Mouse (Mus musculus) T-helper 1 cell (primary cell): ENCODE measurements around the gene Pigs.

Experiments used
- in situ Hi-C: fragments of 300-600 bp; cut with MboI, MseI; formaldehyde crosslinking; loops from one replicate; pipeline ENCODE4 v1.15.1; 2025; ENCODE audit warnings: high pct_unique_total_duplicates

Pigs gene

DNA sequence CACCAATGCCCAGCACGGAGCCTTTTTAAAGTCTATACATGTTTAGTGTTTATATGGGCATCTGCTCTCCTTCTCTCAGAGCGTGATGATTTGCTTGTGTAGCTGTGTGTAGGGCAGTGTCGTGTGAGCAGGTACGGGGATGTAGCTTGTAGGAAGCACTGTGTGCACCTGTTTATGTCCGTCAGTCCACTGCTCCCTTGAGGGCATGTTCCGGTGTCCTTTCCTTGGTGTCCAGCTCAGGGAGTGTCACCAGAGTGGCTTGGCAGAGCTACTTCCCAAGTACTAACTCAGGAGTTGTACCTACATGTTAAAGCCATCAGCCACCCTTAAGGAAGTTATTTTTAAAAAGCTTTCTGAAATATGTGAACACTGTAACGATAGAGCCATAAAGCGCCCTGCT lies 8.8 kb downstream of the Pigs start:
- in situ Hi-C loops: no loop called here

DNA sequence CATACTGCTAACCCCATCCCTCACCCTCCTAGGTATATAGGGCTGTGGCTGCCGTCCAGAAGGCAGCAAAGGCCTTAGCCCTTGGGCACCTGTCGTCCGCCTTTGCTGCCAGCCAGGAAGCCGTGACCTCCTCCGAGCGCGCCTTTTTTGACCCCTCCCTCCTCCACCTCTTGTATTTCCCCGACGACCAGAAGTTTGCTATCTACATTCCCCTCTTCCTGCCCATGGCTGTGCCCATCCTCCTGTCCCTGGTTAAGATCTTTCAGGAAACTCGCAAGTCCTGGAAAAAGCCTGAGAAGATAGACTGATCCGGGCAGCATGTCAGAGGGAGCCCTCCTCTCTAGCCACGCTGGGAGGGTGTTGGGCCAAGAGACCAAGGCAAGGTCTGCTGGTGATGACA lies 13.5 kb downstream of the Pigs start:
- in situ Hi-C loops: no loop called here

DNA sequence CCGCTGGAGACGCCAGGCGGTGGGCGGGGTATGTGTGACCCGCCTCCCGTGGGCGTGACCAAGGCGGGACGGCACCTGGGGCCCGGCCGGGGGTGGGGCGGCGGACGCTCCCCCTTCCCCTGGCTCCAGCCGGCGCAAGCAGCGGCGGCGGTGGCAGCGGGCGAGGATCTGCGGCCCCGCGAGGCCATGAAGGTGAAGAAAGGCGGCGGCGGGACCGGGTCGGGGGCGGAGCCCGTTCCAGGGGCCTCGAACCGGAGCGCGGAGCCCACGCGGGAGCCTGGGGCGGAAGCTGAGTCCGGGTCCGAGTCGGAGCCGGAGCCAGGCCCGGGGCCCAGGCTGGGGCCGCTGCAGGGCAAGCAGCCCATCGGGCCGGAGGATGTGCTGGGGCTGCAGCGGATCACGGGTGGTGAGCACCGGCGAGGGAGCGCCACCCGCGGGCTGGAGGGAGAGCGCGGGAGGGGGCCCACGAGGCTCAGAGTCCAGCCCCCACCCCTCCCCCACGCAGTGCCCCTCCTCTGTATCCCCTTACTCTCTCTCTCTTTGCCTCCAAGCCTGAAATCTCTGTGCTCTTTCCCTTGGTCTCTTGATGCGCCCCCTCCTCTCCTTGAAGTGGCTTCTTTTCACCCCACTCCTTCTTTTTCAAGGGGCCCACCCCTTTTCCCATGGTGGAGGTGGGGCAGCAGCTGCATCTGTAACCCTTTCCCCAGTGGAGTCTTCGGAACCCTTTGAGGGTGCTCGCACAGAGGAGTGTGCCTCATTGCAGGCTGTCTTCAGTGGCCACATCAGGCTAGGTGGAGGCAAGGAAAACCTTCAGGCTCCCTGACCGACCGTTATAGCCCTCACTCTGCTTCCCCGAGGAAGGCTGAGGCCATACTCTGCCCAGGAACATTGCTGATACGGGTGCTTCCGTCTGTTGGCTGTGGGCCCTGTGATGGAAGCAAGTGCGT lies 15.4 kb downstream of the Pigs start, which contains the start of gene Unc119:
Gene Unc119 (plus strand): TSS at position 102 of the 947 bp plus-strand sequence.
- in situ Hi-C loops: no loop called here

DNA sequence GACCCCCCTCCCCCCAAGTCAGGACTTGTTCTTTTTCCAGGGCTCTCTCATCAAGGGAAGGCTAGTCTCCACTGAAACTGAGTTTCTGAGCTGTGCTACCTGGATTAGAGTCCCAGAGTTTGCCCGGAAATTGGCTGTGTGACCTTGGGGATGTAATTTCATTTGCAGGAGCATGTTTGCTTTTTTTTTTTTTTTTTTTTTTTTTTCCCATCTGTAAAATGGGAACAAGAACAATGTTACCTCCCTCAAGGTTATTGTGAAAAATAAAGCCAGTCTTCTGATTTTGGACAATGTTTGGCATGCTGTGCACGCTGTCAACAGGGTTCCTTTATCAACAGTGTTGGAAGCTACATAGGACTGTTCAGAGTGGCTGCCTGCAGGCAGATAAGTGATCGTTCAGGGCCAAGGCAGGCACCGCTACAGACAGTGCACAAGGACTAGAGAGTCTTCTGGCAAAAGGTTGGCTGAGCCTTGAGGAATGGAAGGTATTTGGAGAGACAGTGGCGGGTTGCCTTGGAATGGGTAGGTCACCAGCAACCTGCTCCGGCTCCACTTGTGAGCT lies 16.2 kb downstream of the Pigs start:
- in situ Hi-C loops: no loop called here

DNA sequence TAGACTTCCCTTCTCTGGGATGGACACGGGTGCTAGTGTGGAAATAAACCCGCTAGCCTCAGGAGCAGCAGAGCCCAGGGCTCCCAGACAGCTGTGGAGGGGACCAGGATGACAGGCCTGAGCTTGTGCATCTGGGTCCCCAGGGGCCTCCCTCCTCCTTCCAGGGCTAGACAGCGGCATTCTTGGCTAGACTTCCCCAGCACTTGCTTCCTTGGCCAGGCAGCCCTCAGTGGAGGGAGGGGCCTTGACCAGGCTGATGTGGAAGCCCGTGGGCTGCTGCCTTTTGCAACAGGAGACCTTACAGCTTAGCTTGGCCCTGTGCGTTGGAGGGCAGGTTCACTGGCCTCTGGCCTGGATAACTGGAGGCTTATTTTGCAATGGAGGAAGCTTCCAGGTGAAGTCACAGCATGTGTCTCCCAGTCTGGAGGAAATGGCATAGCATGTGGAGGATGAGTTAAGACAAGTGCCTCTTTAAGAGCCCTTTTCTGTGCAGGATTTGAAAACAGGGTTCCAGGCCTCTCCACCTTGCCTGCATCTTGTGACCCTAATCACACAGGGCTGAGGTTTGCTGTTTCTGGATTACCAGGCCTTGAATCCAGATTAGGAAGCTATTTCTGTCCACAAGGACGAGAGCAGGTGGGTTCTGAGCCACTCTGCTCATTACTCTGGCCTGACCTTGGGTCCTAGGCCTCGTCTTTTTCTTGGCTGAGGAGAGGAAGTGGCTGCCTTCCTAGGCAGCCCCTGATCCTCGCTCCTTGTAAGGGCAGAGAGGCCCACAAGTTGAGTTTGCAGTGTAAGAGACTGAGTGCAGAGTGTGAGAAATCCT lies 16.9 kb downstream of the Pigs start:
- in situ Hi-C loops: no loop called here

DNA sequence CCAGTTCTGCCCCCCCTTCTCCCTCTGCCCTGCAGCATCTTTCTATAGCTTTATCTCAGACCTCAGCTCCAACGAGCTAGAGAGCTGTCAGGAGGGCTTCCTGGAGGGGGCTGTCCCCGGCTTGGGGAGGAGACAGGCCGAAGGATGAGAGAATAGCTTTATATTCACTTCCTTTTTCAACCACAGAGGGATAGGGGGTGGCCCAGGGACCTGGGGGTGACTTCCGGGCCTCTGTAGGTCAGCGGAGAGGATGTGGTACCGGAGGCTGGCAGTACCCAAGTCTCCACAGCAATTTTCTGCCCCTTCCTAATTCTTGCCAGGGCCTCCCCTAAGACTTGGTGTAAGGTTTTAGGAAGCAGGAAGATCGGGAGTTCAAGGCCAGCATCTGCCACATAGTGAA lies 17.6 kb downstream of the Pigs start:
- in situ Hi-C loops: no loop called here

DNA sequence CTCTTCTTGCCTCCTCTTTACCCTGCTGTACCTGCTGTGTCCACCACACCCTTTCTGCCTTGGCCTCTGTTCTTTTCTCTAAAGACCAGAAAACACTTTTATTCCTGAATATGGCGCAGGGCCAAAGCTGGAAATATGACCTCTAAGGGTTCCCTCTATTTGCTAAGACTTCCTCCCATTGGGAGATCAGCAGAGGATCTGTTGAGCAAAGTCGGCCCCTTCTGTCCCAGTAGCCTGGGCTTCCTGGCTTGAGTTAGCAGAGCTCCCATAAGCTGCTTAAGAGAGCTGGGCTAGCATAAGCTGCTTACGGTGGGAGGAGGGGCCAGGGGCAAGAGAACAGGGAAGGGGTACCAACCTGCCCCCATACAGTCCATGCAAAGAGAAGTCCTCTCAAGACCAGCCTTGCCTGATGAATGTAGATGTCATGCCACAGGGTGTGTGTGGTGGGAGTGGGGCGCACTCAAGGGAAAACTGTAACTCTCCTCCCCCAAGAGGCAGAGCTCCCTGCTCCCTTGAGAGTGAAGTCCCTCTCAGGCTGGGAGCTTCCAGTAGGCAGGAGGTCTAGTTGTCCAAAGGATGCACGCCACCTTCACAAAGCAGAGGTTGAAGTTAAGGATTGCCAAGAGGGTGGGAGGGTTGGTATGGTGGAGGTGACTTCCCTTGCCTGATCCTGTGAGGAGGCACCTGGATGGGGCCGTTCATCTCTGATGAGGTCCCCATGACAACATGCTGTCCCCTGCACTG lies 18.3 kb downstream of the Pigs start:
- in situ Hi-C loops: no loop called here

DNA sequence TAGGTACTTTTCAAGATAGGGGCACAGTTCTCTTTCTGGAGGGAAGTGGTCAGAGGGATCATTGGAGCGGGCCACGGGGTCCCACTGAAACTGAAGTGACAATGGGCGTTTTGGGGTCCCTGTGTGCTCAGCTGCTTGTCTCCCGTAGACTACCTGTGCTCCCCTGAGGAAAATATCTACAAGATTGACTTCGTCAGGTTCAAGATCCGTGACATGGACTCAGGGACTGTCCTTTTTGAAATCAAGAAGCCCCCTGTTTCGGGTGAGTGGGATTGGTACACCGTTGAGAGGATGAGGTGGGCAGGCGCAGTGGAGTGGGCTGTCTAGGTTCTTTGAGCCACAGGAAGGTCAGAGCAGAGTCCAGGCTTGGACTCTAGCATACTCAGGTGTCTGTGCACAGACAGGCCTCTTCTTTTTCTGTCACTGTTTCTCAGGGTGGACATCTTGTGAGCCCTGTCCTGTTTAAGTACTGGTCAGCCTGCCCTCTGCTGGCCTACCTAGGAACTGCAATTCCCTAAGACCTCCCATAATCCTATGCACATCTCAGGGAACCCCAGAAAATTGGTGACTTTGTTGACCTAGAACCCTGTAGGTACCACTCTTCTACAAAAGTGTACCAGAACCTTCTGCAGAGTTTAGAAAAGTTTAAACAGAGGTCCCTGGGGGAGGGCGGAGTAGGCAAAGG lies 19.0 kb downstream of the Pigs start:
- in situ Hi-C loops: no loop called here

DNA sequence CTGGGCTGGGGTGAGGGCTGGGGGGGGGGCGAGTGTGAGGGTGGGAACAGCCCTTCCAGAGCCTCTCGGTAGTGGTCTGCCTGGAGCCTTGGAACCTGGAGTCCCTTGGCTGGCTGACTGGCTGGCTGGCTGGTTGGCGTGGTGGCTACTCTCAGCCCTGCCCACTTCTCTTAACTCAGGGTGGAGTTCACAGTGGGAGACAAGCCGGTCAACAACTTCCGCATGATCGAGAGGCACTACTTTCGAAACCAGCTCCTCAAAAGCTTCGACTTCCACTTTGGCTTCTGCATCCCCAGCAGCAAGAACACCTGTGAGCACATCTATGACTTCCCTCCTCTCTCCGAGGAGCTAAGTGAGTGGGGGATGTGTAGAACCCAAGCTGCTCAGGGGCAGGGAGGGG lies 19.7 kb downstream of the Pigs start:
- in situ Hi-C loops: no loop called here

DNA sequence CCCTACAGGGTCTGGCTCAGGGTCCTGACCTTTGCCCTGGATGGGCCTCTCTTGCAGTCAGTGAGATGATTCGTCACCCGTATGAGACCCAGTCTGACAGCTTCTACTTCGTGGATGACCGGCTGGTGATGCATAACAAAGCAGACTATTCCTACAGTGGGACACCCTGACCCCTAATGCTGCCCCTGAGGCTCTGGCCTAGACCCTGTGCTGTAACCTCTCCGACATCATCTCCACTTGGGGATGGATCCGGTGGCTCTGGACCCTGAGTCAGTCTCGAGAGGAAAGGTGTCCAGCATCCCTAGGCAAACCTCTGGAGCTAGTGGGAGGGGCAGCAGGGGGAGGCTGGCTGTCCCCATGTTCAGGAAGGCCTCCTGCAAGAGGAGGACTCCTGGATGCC lies 20.3 kb downstream of the Pigs start:
- in situ Hi-C loops: no loop called here

DNA sequence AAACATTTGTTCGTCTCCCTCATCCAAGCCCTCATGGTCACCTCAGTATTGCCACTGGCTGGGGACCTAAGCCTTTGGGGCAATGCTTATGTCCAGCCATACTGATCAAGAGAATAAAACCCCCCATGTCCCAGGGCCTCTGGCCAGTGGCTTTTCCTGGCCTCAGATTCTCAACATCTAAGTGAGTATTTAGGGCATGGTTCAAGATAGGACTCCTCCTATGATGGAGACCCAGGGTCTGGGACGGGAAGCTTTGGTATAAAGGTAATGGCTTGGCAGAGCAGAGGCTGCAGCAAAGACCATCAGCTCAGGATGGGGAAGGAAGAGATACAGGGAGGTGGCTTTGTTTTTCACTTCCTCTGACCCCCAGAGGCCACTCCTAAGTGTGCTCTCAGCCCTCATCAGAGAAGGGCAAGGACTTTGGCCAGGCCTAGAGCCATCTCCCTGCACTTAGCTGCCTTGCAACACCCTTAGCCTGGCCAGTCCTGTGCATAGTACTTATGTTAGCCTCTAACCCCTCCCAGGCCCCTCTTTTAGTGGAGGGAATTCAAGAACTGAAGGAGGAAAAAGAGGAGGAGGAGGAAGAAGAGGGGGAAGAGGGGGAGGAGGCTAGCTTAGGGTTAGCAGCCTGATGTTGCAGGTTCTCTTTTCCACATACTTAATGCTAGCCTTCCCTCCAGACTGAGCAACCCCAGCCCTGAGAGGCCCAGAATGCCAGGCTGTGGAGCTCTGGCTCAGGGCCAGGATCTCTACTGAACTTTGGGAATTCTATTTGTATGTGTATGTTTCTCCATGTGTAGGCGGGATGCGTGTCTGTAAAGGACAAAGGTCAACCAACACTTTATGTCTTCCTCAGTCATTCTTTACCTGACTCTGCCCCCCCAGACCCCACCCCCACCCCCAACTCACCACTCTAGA lies 21.5 kb downstream of the Pigs start:
- in situ Hi-C loops: no loop called here

DNA sequence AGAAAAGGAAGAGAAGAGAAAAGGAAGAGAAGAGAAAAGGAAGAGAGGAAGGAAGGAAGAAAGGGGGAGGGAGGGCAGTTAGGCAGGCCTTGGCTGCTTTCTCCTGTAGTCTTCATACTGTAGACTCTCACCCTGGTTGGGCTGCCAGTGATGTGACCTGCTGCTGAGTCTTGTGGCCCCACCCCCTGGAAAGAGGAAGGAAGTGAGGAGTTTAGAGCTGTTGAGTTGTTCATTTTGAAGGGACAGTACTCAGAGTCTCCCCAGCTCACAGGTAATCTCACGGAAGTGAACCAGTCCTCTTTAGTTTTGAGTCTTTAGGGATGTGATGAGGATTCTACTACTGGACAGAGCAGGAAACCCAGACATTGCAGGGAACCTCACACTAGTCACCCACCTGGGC lies 24.9 kb downstream of the Pigs start:
- in situ Hi-C loops: no loop called here

DNA sequence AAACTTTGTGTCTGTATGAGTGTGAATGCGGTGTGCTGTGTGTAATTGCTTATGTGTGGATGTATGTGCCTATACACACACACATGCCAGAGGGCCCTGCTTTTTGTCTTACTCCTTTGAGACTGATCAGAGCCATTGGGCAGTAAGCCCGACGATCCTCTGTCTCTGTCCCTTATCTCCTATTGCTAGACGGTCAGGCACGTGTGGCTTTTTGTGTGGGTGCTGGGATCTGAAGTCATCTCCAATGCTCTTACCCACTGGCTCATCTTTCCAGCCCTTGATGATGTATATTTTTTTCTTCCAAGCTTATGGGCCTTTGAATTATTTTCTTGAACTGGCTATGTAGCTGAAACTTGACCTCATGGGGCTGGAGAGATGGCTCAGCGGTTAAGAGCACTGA lies 26.7 kb downstream of the Pigs start:
- in situ Hi-C loops: no loop called here

DNA sequence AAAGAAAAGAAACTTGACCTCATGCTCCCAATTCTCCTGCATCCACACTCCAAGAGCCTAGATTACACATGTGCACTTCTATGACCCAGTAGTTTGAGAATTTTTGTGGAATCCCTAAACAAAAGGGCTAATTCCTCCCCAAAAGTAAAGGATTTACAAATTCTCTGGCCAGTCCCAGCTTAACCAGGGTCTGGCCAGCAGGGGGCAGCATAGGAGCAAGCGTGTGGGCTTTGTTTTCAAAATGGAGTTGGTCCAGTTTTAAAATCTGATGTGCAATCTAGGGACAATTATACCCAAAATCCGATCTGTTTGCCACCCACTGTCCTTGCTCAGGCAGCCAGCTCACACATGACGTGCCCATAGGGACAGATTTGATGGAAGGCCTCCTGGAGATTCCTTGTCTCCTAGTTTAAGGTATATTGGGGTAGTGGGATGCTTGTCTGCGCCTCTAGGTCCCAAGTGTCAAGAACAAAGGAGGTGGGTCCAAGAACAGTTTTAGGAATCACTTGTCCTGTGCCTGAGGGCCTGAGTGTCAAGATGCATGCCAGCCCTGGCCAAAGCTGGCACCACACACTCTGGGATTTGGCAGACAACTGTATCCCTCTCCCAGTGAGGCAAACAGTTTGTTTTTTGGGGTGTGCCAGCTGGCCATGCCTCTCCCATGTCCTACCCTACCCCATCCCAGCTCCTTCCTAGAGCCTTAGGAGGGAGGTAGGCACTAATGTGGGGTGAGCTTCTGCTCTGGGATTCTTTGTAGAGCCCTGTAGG lies 27.4 kb downstream of the Pigs start:
- in situ Hi-C loops: no loop called here

DNA sequence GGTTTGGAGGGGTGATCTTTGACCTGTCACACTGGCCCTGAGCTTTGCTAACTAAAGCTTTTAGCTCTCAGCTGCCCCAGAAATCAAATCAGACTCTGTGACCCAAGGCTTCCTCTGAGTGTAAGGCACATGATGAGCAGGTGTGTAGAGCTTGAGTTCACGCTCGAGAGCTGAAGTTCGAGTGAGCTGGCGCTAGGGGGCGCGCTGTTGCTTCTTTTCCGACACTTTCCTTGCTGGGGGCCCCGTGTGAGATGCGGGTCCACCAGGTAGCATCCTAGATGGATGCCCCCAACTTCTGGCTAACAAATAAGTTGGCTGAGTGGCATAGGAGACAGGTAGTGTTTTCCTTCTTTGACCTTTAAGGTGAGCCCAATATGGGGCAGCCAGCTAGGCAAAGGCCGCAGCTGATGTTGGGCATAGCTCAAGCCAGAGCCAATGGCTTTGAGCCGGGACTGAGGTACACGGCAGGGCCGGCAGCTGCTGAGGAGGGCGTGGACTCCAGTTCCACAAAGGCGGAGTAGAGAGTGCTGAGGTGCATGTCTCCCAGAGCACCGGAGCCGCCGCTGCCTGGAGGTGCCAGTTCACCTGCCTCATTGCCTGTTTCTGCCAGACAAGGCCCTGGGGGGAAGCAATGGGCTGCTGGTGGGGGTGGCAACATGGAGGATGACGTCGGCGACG lies 30.3 kb downstream of the Pigs start:
- in situ Hi-C loops: no loop called here

DNA sequence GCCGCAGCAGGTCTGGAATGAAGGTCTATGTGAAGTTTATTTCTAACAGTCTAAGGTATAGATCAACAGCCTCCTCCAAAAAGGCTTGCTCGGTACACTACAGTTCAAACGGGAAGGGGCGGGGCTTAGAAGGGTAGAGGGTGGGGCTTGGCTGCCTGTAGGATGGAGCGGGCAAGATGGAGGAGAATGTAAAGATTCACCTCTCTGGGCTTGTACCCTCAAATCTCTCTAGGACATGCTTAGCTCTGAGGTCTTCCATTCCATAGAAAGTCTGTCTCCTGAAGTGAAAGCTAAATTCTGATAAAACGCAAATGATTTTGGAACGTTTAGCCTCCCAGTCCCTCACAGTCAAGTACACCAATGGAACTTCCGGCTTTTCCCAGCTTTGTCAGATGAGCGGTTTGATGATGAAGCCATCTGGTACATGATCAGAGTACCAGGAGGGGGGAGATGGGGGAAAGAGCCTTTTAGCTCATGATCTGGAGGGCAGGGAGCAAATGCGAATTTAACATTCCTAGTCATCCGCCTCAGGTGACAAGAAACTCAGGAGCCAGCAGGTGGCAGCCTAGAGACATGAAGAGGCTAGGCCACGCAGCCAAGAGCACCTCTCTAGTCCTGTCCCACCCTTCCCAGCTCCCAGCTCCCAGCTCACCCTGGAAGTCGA lies 32.0 kb downstream of the Pigs start:
- in situ Hi-C loops: loop anchor here (5.0 kb wide), 1 partner anchor 42 kb away; no protein-coding TSS in a partner anchor

DNA sequence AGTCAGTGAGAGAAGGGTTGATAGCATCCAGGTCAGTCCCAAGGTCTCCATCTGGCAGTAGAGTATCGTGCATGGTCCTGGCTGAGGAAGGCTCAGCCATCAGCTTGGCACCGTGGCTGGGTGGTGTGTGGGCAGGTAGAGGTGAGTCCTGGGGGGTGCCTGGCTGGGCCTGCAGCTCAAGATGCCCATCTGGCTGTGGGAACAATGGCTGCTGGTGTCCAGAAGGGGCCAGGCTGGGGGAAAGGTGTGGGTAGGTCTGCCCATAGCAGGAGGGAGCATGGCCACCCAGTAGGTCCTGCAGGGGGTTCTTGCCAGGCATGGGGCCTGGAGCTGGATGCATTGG lies 32.5 kb downstream of the Pigs start:
- in situ Hi-C loops: loop anchor here (5.0 kb wide), 1 partner anchor 42 kb away; no protein-coding TSS in a partner anchor
